Mouse (Mus musculus) lung, postnatal 0 days (tissue): ENCODE measurements around the gene Hist2h2bb.

Source experiments
- CTCF ChIP-seq: IDR thresholded peaks from 2 replicates; pipeline ENCODE4 v1.5.1; 2016; ENCODE audit warnings: antibody characterized with exemption, mild to moderate bottlenecking
- EP300 ChIP-seq: IDR thresholded peaks from 2 replicates; pipeline ENCODE4 v1.6.1; 2016; ENCODE audit warnings: antibody characterized with exemption, mild to moderate bottlenecking, control low read depth

DNA sequence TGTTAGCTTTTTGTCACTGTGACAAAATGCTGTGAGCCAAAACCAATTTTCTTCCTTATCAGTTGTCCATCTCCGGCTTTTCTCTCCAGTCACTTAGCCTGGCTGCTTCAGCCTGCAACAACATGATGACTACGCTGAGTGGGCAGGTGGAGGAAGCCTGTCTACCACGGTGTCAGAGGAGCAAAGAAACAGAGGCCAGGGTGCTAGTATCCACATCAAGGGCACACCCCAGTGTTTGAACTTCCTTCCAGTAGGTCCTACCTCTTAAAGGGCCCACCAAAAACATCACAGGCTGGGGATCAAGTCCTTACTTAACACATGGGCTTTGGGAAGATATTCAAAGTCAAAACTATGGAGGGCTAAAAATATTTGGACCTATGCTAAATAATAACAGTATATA is 39.9 kb downstream of the Hist2h2bb start:
- no peak for TF ChIP-seq CTCF
- no peak for TF ChIP-seq EP300
